Mouse (Mus musculus): ENCODE measurements at regions not wholly inside any gene's neighbourhood (a gene's known extent, or its start where the extent isn't known, plus 50 kb on each side); places are given as distances from the start of the nearest gene placed in this dataset.

DNA sequence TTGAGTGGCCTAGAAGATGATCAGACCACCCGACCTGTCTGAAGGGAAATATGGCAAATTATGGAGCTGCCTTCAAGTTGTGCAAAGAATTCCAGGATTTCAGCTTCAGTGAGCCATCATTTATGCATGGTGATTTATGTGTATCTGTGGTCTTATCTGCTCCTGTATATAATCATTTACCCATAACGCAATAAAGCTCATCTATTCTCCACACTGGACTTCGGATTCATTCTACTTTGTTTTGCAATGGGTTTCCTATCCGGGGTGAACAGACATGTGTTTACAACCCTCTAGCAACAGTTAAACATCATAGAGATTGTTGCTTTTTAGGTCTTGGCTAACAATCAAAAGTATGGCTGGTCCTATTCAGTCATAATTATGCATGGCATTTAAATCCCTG lies 145.1 kb downstream of the Pcdh10 start:
- no peak for DNase-seq

DNA sequence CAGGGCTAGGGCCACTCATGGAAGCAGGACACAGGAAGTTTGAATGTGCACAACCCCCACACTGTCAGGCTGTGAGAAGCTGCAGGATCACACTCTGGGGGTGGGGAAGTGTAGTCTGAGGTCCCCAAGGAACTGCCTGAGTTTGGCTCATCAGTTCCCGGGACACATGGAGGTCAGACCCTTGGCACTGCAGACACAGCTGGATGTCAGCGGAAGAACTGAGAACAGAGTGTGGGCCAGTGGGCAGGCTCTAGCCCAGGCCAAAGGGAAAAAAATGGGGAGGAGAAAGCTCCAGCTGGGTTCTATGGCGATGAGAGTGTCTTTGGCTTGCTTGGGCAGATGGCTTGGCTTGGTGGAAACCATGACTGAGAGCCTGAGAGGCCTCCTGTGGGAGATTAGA lies 168.9 kb downstream of the Pcdh10 start:
- DNase-seq = no peak

GRCm38 (mm10) chr3:45555736-45556135 lies 177.5 kb downstream of the Pcdh10 start:
- DNase-seq = peak; percentile 8

DNA sequence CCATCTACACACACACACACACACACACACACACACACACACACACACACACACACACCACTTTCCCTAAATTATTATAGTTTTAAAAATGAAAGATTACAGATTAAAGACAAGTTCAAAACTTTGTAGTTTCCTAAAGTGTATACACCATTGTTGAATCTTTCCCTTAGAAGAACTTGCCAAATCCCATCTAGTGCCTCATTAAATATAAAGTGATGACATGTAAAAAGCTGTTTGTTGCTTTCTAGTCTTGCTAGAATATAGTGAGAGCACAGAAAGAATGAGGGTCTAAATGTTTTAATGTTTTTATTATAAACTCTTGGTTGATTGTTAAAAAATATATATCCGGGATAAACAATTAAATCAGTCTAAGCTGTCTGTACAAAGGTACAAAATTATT lies 194.8 kb downstream of the Pcdh10 start:
- no peak for DNase-seq

DNA sequence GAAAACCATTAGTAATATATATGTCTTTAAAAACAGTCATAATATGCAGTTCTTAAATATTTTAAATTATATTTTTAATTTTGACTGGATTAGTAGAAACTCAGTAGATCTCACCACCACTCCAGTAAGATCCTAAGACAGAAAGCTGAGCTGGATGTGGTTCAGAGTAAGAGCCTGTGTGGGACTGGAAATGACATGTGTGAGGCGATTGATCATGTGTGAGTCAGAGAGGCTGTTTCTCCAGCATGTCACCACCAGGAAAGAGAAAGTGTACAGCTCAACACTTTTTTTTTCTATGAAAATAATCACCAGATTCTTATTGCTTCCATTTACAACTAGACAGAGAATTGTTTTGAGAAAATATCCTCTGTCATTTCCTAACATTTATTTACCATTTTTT lies 198.8 kb downstream of the Pcdh10 start:
- no peak for DNase-seq

DNA sequence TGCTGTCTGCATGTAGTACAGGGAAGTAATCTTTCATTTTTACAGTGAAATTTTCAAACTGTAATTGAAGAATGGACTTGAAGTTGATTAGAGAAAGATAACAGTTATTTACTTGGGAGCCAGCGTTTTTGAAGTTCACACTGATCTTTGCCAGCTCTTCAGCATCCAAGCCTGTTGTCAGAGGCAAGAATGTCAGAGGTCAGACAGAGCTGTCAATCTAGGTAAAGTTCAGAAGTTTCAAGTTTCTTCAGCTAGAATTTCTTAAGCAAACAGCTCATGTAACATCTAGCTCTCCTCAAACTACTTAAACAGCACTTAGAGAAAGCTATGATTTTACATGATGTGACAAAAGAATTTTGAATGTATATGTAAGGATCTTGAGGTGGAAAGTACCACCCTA lies 215.4 kb downstream of the Pcdh10 start:
- no peak for DNase-seq

DNA sequence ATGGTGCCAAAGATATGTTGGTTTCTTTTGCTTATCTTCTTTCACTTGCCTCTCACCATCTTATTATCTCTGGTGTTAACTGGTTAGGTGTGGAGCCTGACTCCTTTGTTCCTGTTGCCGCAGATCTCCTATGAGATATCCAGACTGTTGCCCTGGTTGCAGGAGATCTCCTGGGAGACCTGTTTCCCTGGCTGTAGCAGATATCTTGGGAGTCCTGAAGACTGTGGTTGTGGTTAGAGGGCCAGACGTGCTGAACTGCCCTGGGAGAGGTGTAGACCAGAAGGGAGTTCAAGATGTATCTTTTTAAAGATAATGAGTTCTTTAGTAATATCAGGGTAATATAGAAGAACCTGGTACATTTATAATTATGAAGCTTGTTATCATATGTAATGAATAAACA lies 224.1 kb downstream of the Pcdh10 start:
- no peak for DNase-seq

DNA sequence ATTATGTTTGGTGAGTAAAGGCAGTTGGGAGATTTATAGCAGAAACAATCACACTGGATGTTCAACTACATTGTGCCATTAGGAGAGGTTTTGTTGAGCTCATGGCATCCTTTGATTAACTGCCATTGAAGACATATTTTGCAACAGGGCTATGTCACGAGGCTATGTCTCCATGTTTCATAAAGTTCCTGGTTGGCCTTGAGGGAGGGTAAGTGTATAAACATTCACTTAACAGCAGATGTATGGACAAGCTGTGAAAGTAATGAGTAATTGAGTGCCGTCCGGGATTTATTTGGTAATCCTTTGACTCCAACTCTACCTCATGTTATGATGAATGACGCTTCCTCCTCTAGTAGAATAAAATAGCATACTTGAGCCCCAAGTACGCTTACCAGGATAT lies 225.0 kb downstream of the Pcdh10 start:
- DNase-seq = no peak

DNA sequence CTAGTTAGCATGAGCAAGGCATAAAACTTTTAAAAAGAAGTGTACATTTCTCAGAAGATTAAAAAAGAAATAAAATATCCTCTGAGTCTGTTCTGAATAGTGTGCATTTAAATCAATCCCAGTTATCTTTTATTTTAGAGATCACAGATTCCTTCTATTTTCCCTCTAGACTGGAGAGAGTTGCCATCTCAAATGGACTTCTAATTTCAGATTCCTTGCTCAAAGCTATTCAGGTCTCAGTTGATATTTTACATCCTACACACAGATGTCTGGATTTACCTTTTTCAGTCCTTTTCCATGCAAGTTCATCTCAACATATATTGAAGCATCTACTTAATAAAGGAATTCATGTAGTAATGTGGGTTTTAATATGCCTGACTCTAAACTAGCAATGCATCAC lies 242.5 kb downstream of the Pcdh10 start:
- DNase-seq = no peak

DNA sequence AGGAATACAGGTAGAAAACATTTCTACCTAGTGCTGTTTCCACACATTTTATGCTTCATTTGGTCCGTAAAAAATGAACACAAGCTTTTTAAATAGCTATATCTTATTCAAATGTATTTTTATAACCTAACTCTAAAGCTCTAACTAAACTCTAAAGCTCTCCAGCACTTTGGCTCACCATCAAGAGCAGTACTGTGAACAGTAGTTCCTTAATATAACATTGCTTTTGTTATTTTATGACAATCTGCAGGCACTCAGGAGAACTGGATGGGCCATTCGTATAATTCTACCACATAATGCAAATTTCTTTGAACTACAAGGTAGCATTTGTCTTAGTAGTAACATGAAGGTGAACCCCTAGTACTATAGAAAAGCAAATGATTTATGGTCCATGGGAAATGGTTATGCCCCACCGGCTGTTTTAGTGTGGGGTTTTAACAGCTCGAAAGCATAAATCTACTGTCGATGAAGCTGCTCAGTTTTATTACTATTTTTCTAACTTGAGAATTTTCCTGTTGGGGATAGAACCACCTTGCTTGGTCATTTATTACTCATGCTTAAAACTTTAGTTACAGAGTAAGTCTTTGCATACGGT lies 267.8 kb downstream of the Pcdh10 start:
- DNase-seq = no peak

DNA sequence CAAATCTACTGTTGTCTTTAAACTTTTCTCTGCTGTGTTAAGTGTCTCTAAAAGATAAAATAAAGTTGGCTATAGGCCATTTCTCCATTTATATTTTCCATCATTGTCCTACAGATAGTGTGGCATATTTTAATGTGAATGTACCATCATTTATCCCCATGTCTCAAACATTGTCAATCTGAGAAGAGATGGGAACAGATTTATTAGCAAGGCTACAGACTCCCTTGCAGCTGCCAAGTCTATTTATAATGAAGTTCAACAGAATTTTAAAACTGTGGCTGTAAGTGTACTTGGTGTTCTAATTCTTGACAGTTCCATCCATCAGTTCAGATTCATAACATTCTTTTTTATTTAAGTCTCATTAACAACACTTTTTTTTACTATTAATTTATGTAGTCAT lies 271.2 kb downstream of the Pcdh10 start:
- no peak for DNase-seq

DNA sequence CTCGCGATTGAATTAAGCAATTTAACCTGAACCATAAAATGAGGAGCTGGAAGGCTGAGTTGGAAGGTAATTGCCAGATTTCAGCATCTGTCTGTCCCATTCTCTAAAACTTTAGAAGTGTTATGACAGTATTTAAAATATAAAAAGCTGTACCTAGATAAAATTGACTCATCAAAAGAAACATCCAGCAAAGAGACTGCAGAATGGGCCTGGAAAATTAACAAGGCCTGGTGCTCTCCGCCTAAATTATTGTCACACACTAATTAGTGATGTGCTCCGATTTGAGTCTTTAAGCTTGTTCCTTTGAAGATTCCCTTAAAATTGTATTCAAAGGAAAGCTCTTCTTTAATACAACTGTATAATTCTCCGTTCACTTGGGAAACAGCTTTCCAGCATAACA lies 278.8 kb downstream of the Pcdh10 start:
- no peak for DNase-seq

DNA sequence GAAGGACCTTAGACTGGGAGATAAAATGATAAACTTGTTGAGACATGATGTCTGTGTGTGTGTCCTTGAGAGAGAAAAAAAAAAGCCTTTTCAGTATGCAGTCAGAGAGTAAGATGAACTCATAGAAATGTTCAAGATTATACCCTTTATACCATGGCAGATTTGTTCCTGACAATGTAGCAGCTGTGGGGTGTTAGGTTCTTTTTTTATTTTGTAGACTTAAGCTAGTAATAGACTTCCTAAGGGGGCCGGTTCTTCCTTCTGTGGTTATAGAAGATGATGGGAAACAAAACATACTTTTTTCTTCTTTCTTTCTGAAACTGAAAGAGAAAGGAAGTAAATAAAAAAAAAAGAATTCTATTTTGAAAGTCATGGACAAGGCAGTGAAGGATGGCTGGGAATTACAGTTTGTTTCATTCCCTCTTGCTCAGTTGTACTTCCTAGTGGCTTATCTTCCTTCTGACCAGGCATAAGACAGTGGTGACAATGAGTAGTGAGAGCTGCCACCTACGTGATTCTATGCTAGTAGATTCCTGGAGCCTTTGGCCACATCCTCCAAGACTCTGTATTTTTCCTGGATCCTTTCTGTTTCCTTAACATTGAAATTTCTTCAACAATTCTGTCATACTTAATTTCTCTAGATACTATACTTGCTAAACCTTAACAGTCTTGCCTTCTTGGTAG lies 280.0 kb downstream of the Pcdh10 start:
- DNase-seq = no peak

DNA sequence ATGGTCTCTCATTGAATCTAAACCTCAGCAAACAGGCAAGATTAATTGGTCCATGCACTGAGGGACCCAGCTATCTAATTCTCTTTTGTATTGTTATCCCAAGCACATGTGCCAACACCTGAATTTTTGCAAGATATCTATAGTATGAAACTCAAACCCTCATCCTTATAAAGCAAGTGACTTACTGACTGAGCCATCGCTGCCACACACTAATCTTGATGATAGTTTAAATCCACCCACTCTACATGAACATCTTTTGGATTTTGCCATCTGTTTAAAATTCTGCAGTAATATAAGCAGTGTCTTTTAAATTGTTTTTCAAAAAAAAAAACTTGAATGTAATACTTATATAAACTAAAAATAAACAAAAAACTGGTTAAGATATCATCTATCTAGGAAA lies 280.9 kb downstream of the Pcdh10 start:
- no peak for DNase-seq

GRCm38 (mm10) chr3:45670434-45670833 lies 292.2 kb downstream of the Pcdh10 start:
- no peak for DNase-seq

DNA sequence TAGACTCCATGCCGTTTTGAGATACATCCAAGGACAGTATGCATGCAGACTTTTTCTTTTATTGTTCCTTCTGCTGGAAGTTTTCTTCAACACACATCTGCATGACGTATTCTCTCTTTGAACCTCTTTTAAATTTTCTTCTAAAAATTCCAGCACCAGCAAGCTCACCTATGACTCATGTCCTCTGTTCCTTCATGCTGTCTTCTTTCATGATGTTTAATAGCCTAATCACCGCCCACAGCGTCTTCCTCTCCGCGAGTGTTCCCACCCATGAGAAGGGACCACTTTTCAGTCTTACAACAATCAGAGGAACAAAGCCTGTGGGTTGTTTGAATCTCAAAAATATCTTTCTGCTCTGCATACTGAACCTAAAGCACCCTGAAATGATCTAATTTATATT lies 299.5 kb downstream of the Pcdh10 start:
- DNase-seq = no peak

GRCm38 (mm10) chr3:45681410-45681809 lies 303.2 kb downstream of the Pcdh10 start:
- no peak for DNase-seq

DNA sequence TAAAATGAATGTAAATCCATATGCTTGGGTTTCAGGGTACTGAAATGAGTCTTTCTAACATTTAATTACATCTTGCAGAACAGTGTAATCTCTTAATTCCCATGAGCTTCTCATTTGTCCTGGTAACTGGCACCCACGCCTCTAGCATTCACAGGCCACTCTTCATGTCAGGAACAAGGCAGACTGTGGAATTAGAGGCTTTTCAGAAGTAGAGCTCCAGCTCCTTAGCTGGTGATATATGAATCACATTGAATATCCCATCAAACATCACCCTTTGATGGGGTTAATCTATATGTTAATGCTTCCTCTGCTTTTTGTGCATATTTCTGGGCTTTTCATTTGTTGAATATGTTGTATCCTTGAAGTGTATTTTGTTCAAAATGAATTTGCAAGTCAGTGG lies 329.7 kb downstream of the Pcdh10 start:
- DNase-seq = no peak

Measured in cerebellum, adult 11 months (tissue).